Mouse (Mus musculus) stomach, embryonic 16.5 days (tissue): Measurements from ENCODE around the gene Glg1. TPM values are rescaled to one million over a fixed set of nuclear protein-coding genes. Genes with fewer than 3 reads are reported as not detected.

Experiments
- ATAC-seq: fragments of 200-750 bp; cut with Nextera tagmentation; 2 replicates; pipeline ENCODE4 v1.8.0; 2017; ENCODE audit warnings: moderate number of reproducible peaks, moderate TSS enrichment; ENCODE audit not compliant: insufficient read depth, low FRiP score
- H3K27ac ChIP-seq: fragments of 300-500 bp; sonication (generic); 2 replicates; pipeline ENCODE4 v1.5.1; 2014; ENCODE audit warnings: low read length
- H3K27me3 ChIP-seq: fragments of 300-500 bp; sonication (generic); 2 replicates; pipeline ENCODE4 v1.6.1; 2014; ENCODE audit warnings: low read length, control low read depth, mixed read lengths; ENCODE audit not compliant: control insufficient read depth, insufficient read depth
- H3K36me3 ChIP-seq: fragments of 300-500 bp; sonication (generic); 2 replicates; pipeline ENCODE4 v1.6.1; 2014; ENCODE audit warnings: low read length; ENCODE audit not compliant: control insufficient read depth, insufficient read depth
- H3K4me1 ChIP-seq: fragments of 300-500 bp; sonication (generic); 2 replicates; pipeline ENCODE4 v1.6.1; 2014; ENCODE audit warnings: low read length, control low read depth, mixed read lengths; ENCODE audit not compliant: control insufficient read depth, insufficient read depth
- H3K4me2 ChIP-seq: fragments of 300-500 bp; sonication (generic); 2 replicates; pipeline ENCODE4 v1.6.1; 2014; ENCODE audit warnings: low read depth, low read length, mixed read lengths
- H3K4me3 ChIP-seq: fragments of 300-500 bp; sonication (generic); replicated peaks from 2 replicates; pipeline ENCODE4 v1.5.1; 2014; ENCODE audit warnings: mild to moderate bottlenecking, low read length
- H3K9ac ChIP-seq: fragments of 300-500 bp; sonication (generic); 2 replicates; pipeline ENCODE4 v1.6.1; 2014; ENCODE audit warnings: low read length
- H3K9me3 ChIP-seq: fragments of 300-500 bp; sonication (generic); replicated peaks from 2 replicates; pipeline ENCODE4 v1.6.1; 2016; ENCODE audit warnings: low read length, control low read depth; ENCODE audit not compliant: control insufficient read depth
- WGBS: fragments of 180-500 bp; shearing (Covaris S2); extraction: QIAGEN DNeasy Blood & Tissue Kit; methylation state at CpG from one replicate; pipeline ENCODE4 v1.1.7; 2014; 5-methylcytosine and 5-hydroxymethylcytosine counted together
- microRNA-seq: library from miRNA; unstranded; fragments of <30 nt; microRNA quantifications from one replicate; pipeline ENCODE4, GENCODE M21; 2016
- polyA plus RNA-seq: library from polyadenylated mRNA; unstranded; fragments of >200 nt; fragmentation: Nextera tagmentation; extraction: Ambion mirVana; gene quantifications from 2 replicates; pipeline ENCODE4 v1.2.1, GENCODE M21; 2015

The Glg1 gene
- polyA plus RNA-seq, 1 experiment from 2014 or later = 53.9 TPM

- no peaks in the 10 kb centered on the region for H3K27me3 ChIP-seq
- H3K4me3 ChIP-seq = no peak overlapping the region
- H3K4me2 ChIP-seq = no peak overlapping the region
- H3K36me3 ChIP-seq = no peaks in the 10 kb centered on the region
- no peaks in the 10 kb centered on the region for H3K9me3 ChIP-seq
- no peaks in the 10 kb centered on the region for H3K4me1 ChIP-seq
- no peak overlapping the region for H3K9ac ChIP-seq
- H3K27ac ChIP-seq = no peak overlapping the region
- ATAC-seq = no peak
Measured at GRCm38 (mm10) chr8:111142521-111142920, 116.5 kb downstream of the Glg1 start.

DNA sequence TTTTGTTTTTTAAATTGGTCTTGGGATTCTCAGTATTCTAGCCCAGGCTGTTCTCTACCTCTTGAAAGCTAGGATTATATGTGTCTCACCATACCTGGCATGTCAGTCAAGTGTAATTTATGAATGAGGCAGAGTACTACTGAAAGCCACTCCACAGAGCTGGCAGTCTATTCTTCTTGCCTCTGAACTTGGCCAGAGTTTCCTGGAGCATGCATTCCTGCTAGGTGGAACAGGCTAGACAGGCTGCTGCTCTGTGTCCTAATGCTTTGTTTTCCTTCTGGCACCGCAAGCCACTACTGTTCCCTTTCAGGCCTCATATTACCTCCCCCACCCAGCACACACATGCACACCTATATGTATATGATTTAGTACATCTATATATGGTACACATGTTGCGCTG is 128.3 kb downstream of the Glg1 start:
- H3K9ac ChIP-seq = no peak overlapping the region
- H3K36me3 ChIP-seq = peaks cover 3% of the 10 kb centered on the region; the same call in 1 of the 2 replicates
- no peak overlapping the region for H3K4me3 ChIP-seq
- no peak overlapping the region for H3K27ac ChIP-seq
- H3K4me2 ChIP-seq = no peak overlapping the region
- H3K27me3 ChIP-seq = no peaks in the 10 kb centered on the region
- no peaks in the 10 kb centered on the region for H3K9me3 ChIP-seq
- H3K4me1 ChIP-seq = no peaks in the 10 kb centered on the region
- ATAC-seq = no peak
- WGBS = 89% methylated on average over 2 of the region's 2 CpGs

GRCm38 (mm10) chr8:111119481-111119880 is 139.5 kb downstream of the Glg1 start:
- no peak for ATAC-seq
- WGBS = 97% methylated on average over 3 of the region's 3 CpGs
- Histone ChIP-seq H3K27me3 (no peaks in the 10 kb centered on the region), H3K9ac (no peak overlapping the region), H3K4me3 (no peak overlapping the region), H3K4me2 (no peak overlapping the region), H3K36me3 (peaks cover 19% of the 10 kb centered on the region; the same call in 1 of the 2 replicates), H3K9me3 (no peaks in the 10 kb centered on the region), H3K4me1 (no peaks in the 10 kb centered on the region), H3K27ac (no peak overlapping the region)

GRCm38 (mm10) chr8:111114891-111115290 is 144.1 kb downstream of the Glg1 start:
- H3K27me3 ChIP-seq = no peaks in the 10 kb centered on the region
- no peak for ATAC-seq
- no peak overlapping the region for H3K27ac ChIP-seq
- no peaks in the 10 kb centered on the region for H3K9me3 ChIP-seq
- H3K9ac ChIP-seq = no peak overlapping the region
- no peak overlapping the region for H3K4me3 ChIP-seq
- no peaks in the 10 kb centered on the region for H3K4me1 ChIP-seq
- no peak overlapping the region for H3K4me2 ChIP-seq
- 93% methylated on average over 5 of the region's 5 CpGs for WGBS
- H3K36me3 ChIP-seq = 0 out of 2 replicates have a peak, but pooled peaks cover 11% of the 10 kb centered on the region

Small RNAs within 50 kb of the gene (microRNA-seq; reads per million reads assigned to microRNA genes)
- gene Gm23193 = not detected

Other genes with a start within 250 kb of the Glg1 start
- gene Ddx19b, start 227.5 kb downstream of the Glg1 start, polyA plus RNA-seq = 6.9 and 7.9 TPM in 2 replicates
- 49.3 and 56.1 TPM in 2 replicates for gene Aars, start 226.1 kb downstream of the Glg1 start, polyA plus RNA-seq
- not detected in 2 replicates for gene Exosc6, start 202.9 kb downstream of the Glg1 start, polyA plus RNA-seq
- gene Clec18a, start 166.8 kb downstream of the Glg1 start, polyA plus RNA-seq = not detected in 2 replicates
- 9.7 and 10.8 TPM in 2 replicates for gene Pdpr, start 164.6 kb downstream of the Glg1 start, polyA plus RNA-seq
- 47.0 and 50.1 TPM in 2 replicates for gene Rfwd3, start 41.0 kb upstream of the Glg1 start, polyA plus RNA-seq
- 2.6 and 2.7 TPM in 2 replicates for gene Mlkl, start 79.0 kb upstream of the Glg1 start, polyA plus RNA-seq
- gene Fa2h, start 134.6 kb upstream of the Glg1 start, polyA plus RNA-seq = 5.9 and 7.9 TPM in 2 replicates